Mouse (Mus musculus) Patski (cell line): ENCODE results near the gene Ccnb1ip1. TPM values are rescaled to one million over a fixed set of nuclear protein-coding genes. Genes with fewer than 3 reads are reported as not detected.

Source experiments
- ATAC-seq: fragments of 100-300 bp; one replicate; pipeline ENCODE4 v1.8.0; 2021
- CTCF ChIA-PET: fragments of 350-600 bp; sonication (Branson Sonifier 250); formaldehyde crosslinking; loops from one replicate; lab custom pipeline; 2022; ENCODE audit warnings: inconsistent platforms; lab: Charles Lee
- POLR2A ChIA-PET: fragments of 350-600 bp; sonication (Branson Sonifier 250); formaldehyde crosslinking; loops from one replicate; lab custom pipeline; 2022; ENCODE audit warnings: antibody characterized with exemption, inconsistent platforms; lab: Charles Lee
- DNase-seq: peaks from one replicate; pipeline ENCODE4 v3.0.0-alpha.2; 2011; ENCODE audit warnings: low read depth, low spot score
- H3K27me3 ChIP-seq: fragments of 371-371 bp; one replicate; pipeline ENCODE4 v1.5.1; 2021
- CTCF ChIP-seq: fragments of 100-300 bp; IDR thresholded peaks from one replicate; pipeline ENCODE4 v1.5.1; 2021
- in situ Hi-C: fragments of 300-500 bp; cut with MboI; formaldehyde crosslinking; loops from 3 replicates; pipeline ENCODE4 v1.11.1; 2018; ENCODE audit warnings: low pct_unique_long_range_greater_than_20kb, mixed read lengths
- polyA plus RNA-seq: library from polyadenylated mRNA; unstranded; gene quantifications from one replicate; pipeline ENCODE4 v1.2.3, GENCODE M21; 2021

Gene Ccnb1ip1
- polyA plus RNA-seq, 1 experiment from 2014 or later = 0.04 TPM

- ATAC-seq (no peak), DNase-seq (no peak)
- CTCF ChIA-PET = interaction anchor here (7.4 kb wide), 1 partner anchor 259 kb away, joined by 37 read pairs; no protein-coding TSS in a partner anchor
- no peaks in the 10 kb centered on the region for H3K27me3 ChIP-seq
- no peak for TF ChIP-seq CTCF
- POLR2A ChIA-PET = no interaction called here
- in situ Hi-C loops = loop anchor here (5.0 kb wide), 2 partner anchors 128 to 258 kb away; partner anchors contain the start of genes Pip4p1 and Pnp
Observed at GRCm38 (mm10) chr14:50804683-50805082, 2.8 kb downstream of the Ccnb1ip1 start.

GRCm38 (mm10) chr14:50802843-50803562 is 4.5 kb downstream of the Ccnb1ip1 start:
- DNase-seq = no peak
- in situ Hi-C loops = loop anchor here (5.0 kb wide), 2 partner anchors 129 to 259 kb away; partner anchors contain the start of genes Pip4p1 and Pnp
- H3K27me3 ChIP-seq = no peaks in the 10 kb centered on the region
- POLR2A ChIA-PET = no interaction called here
- ATAC-seq = no peak
- TF ChIP-seq CTCF = peak; percentile 62
- CTCF ChIA-PET = interaction anchor here (1.0 to 7.4 kb wide), 2 partner anchors 11 to 261 kb away, joined by 3 to 37 read pairs; no protein-coding TSS in a partner anchor

- DNase-seq (no peak), ATAC-seq (no peak)
- in situ Hi-C loops = loop anchor here (5.0 kb wide), 2 partner anchors 130 to 260 kb away; partner anchors contain the start of genes Pip4p1 and Pnp
- H3K27me3 ChIP-seq = peaks cover under 1% of the 10 kb centered on the region
- no peak for TF ChIP-seq CTCF
- ChIA-PET CTCF (interaction anchor here (7.4 kb wide), 1 partner anchor 262 kb away, joined by 37 read pairs; no protein-coding TSS in a partner anchor), POLR2A (no interaction called here)
Observed at GRCm38 (mm10) chr14:50802441-50802840, 5.1 kb downstream of the Ccnb1ip1 start.

GRCm38 (mm10) chr14:50799502-50800259 is 7.9 kb downstream of the Ccnb1ip1 start:
- ATAC-seq (peak; percentile 45), DNase-seq (no peak)
- ChIA-PET POLR2A (interaction anchor here (0.5 kb wide), 1 partner anchor 58 kb away, joined by 3 read pairs; no protein-coding TSS in a partner anchor), CTCF (interaction anchor here (1.1 to 4.9 kb wide), 5 partner anchors 12 to 296 kb away, joined by 3 to 22 read pairs (median 9); partner anchors contain the start of gene Ttc5)
- peak; percentile 52 for TF ChIP-seq CTCF
- in situ Hi-C loops = loop anchor here (5.0 to 25.0 kb wide), 3 partner anchors 133 to 962 kb away; partner anchors contain the start of genes Pip4p1 and Pnp
- H3K27me3 ChIP-seq = peaks cover 6% of the 10 kb centered on the region

GRCm38 (mm10) chr14:50798512-50798911 is 9.0 kb downstream of the Ccnb1ip1 start:
- ChIA-PET POLR2A (no interaction called here), CTCF (interaction anchor here (3.0 to 4.9 kb wide), 2 partner anchors 11 to 13 kb away, joined by 9 to 22 read pairs; partner anchors contain the start of gene Ttc5)
- in situ Hi-C loops = loop anchor here (25.0 kb wide), 1 partner anchor 961 kb away; no protein-coding TSS in a partner anchor
- peak; percentile 56 for TF ChIP-seq CTCF
- DNase-seq (no peak), ATAC-seq (peak; percentile 31)
- peaks cover 6% of the 10 kb centered on the region for H3K27me3 ChIP-seq

GRCm38 (mm10) chr14:50796464-50796863 is 11.1 kb downstream of the Ccnb1ip1 start:
- ATAC-seq = no peak
- ChIA-PET POLR2A (no interaction called here), CTCF (interaction anchor here (1.1 to 4.9 kb wide), 3 partner anchors 9 to 268 kb away, joined by 5 to 22 read pairs (median 6); partner anchors contain the start of gene Ttc5)
- in situ Hi-C loops = loop anchor here (25.0 kb wide), 1 partner anchor 959 kb away; no protein-coding TSS in a partner anchor
- peaks cover 14% of the 10 kb centered on the region for H3K27me3 ChIP-seq
- no peak for TF ChIP-seq CTCF
- no peak for DNase-seq

- no peak for TF ChIP-seq CTCF
- peaks cover 14% of the 10 kb centered on the region for H3K27me3 ChIP-seq
- ChIA-PET CTCF (interaction anchor here (1.1 to 4.9 kb wide), 3 partner anchors 8 to 268 kb away, joined by 5 to 22 read pairs (median 6); partner anchors contain the start of gene Ttc5), POLR2A (no interaction called here)
- in situ Hi-C loops = loop anchor here (25.0 kb wide), 1 partner anchor 959 kb away; no protein-coding TSS in a partner anchor
- ATAC-seq = no peak
- no peak for DNase-seq
Observed at GRCm38 (mm10) chr14:50795965-50796364, 11.6 kb downstream of the Ccnb1ip1 start.

GRCm38 (mm10) chr14:50795261-50795935 is 12.1 kb downstream of the Ccnb1ip1 start:
- ChIA-PET CTCF (interaction anchor here (1.9 kb wide), 1 partner anchor 269 kb away, joined by 6 read pairs; no protein-coding TSS in a partner anchor), POLR2A (no interaction called here)
- DNase-seq (no peak), ATAC-seq (no peak)
- peaks cover 14% of the 10 kb centered on the region for H3K27me3 ChIP-seq
- in situ Hi-C loops = loop anchor here (25.0 kb wide), 1 partner anchor 958 kb away; no protein-coding TSS in a partner anchor
- no peak for TF ChIP-seq CTCF

- in situ Hi-C loops = loop anchor here (25.0 kb wide), 1 partner anchor 951 kb away; no protein-coding TSS in a partner anchor
- no peak for ATAC-seq
Observed at GRCm38 (mm10) chr14:50788157-50788556, 19.4 kb downstream of the Ccnb1ip1 start.

More at GRCm38 (mm10) chr14:50788157-50788556, 19.4 kb downstream of the Ccnb1ip1 start:
- CTCF ChIA-PET = interaction anchor here (0.6 to 2.3 kb wide), 4 partner anchors 10 to 278 kb away, joined by 3 to 22 read pairs (median 4); no protein-coding TSS in a partner anchor
- no peak for DNase-seq
- peaks cover 12% of the 10 kb centered on the region for H3K27me3 ChIP-seq
- TF ChIP-seq CTCF = peak; percentile 40
- POLR2A ChIA-PET = no interaction called here
